Mouse (Mus musculus) stomach, postnatal 0 days (tissue): ENCODE measurements around the gene Tnfaip1. TPM values are rescaled to one million over a fixed set of nuclear protein-coding genes. Genes with fewer than 3 reads are reported as not detected.

Experiments
- ATAC-seq: fragments of 200-750 bp; cut with Nextera tagmentation; 2 replicates; pipeline ENCODE4 v1.8.0; 2017; ENCODE audit not compliant: low FRiP score, low TSS enrichment
- DNase-seq: peaks from one replicate; pipeline ENCODE4 v3.0.0-alpha.2; 2016; ENCODE audit warnings: low spot score
- H3K27ac ChIP-seq: fragments of 300-500 bp; sonication (generic); replicated peaks from 2 replicates; pipeline ENCODE4 v1.5.1; 2014; ENCODE audit warnings: mild to moderate bottlenecking, control low read depth
- H3K27me3 ChIP-seq: fragments of 300-500 bp; sonication (generic); 2 replicates; pipeline ENCODE4 v1.6.1; 2014; ENCODE audit warnings: low read length; ENCODE audit not compliant: control insufficient read depth, insufficient read depth
- H3K36me3 ChIP-seq: fragments of 300-500 bp; sonication (generic); 2 replicates; pipeline ENCODE4 v1.6.1; 2014; ENCODE audit warnings: low read length, mixed read lengths; ENCODE audit not compliant: control insufficient read depth, insufficient read depth
- H3K4me1 ChIP-seq: fragments of 300-500 bp; sonication (generic); replicated peaks from 2 replicates; pipeline ENCODE4 v1.6.1; 2014; ENCODE audit warnings: antibody characterized with exemption; ENCODE audit not compliant: control insufficient read depth, insufficient read depth
- H3K4me2 ChIP-seq: fragments of 300-500 bp; sonication (generic); replicated peaks from 2 replicates; pipeline ENCODE4 v1.6.1; 2014; ENCODE audit warnings: low read depth, mild to moderate bottlenecking, control low read depth, moderate library complexity
- H3K4me3 ChIP-seq: fragments of 300-500 bp; sonication (generic); 2 replicates; pipeline ENCODE4 v1.5.1; 2014; ENCODE audit warnings: low read depth, low read length, control low read depth
- H3K9ac ChIP-seq: fragments of 300-500 bp; sonication (generic); 2 replicates; pipeline ENCODE4 v1.6.1; 2014; ENCODE audit warnings: mild to moderate bottlenecking, low read length, control low read depth, mixed read lengths
- H3K9me3 ChIP-seq: fragments of 300-500 bp; sonication (generic); 2 replicates; pipeline ENCODE4 v1.6.1; 2016; ENCODE audit warnings: low read length; ENCODE audit not compliant: control insufficient read depth
- CTCF ChIP-seq: IDR thresholded peaks from 2 replicates; pipeline ENCODE4 v1.5.1; 2016; ENCODE audit warnings: antibody characterized with exemption, low read depth, mild to moderate bottlenecking, moderate library complexity
- EP300 ChIP-seq: optimal IDR thresholded peaks from 2 replicates; pipeline ENCODE3; 2016; ENCODE audit warnings: antibody characterized with exemption
- WGBS: fragments of 180-500 bp; shearing (Covaris S2); extraction: QIAGEN DNeasy Blood & Tissue Kit; methylation state at CpG from one replicate; pipeline ENCODE4 v1.1.7; 2014; 5-methylcytosine and 5-hydroxymethylcytosine counted together
- polyA plus RNA-seq: library from polyadenylated mRNA; unstranded; fragments of >200 nt; fragmentation: Nextera tagmentation; extraction: Ambion mirVana; gene quantifications from 2 replicates; pipeline ENCODE4 v1.2.1, GENCODE M21; 2015

Tnfaip1 gene
- polyA plus RNA-seq, 1 experiment from 2014 or later, result 47.5 TPM

- Histone ChIP-seq H3K36me3 (no peaks in the 10 kb centered on the region), H3K4me1 (no peaks in the 10 kb centered on the region; the same call in 1 of the 2 replicates), H3K9me3 (no peaks in the 10 kb centered on the region), H3K27me3 (0 out of 2 replicates have a peak, but pooled peaks cover 5% of the 10 kb centered on the region), H3K9ac (peak overlapping the region; percentile 41; the same call in 1 of the 2 replicates), H3K27ac (no peak overlapping the region), H3K4me2 (peak overlapping the region; percentile 71), H3K4me3 (peak overlapping the region; percentile 40)
- DNase-seq (peak; percentile 34), ATAC-seq (no peak)
- 0% methylated on average over 43 of the region's 44 CpGs for WGBS
- TF ChIP-seq CTCF (no peak), EP300 (no peak)
Observed at GRCm38 (mm10) chr11:78497071-78497541, 39.0 kb downstream of the Tnfaip1 start.

GRCm38 (mm10) chr11:78495904-78496303 lies 40.2 kb downstream of the Tnfaip1 start:
- Histone ChIP-seq H3K27ac (no peak overlapping the region), H3K4me3 (no peak overlapping the region), H3K27me3 (peaks cover 7% of the 10 kb centered on the region; the same call in 1 of the 2 replicates), H3K9me3 (no peaks in the 10 kb centered on the region), H3K4me2 (no peak overlapping the region), H3K4me1 (no peaks in the 10 kb centered on the region; the same call in 1 of the 2 replicates), H3K36me3 (no peaks in the 10 kb centered on the region), H3K9ac (no peak overlapping the region)
- ATAC-seq (no peak), DNase-seq (peak; percentile 46)
- 5% methylated on average over 6 of the region's 6 CpGs for WGBS
- TF ChIP-seq EP300 (no peak), CTCF (no peak)

DNA sequence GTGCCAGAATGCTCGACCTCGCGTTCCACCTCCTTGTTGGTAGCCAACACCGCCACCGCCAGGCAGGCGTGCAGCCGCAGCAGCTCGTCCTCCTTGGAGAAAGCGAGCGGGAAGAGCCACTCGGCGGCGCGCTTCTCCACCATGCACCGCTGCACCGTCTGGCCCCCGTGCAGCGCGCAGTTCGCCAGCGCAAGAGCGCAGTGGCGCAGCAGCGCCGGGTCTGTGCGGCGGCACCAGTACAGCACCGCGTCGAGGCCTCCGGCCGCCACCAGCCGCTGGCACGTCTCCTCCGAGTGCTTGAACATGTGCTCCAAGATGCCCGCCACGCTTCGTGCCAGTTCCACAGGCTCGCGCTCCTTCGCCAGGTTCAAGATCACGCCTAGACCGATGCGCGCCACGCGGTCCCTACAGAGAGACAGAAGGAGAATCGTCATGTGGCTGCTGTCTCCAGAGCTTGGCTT lies 45.3 kb downstream of the Tnfaip1 start:
- Histone ChIP-seq H3K4me2 (peak overlapping the region; percentile 27), H3K27me3 (peaks cover 13% of the 10 kb centered on the region; the same call in 1 of the 2 replicates), H3K27ac (no peak overlapping the region), H3K9me3 (no peaks in the 10 kb centered on the region), H3K4me1 (no peaks in the 10 kb centered on the region), H3K36me3 (no peaks in the 10 kb centered on the region), H3K9ac (no peak overlapping the region), H3K4me3 (peak overlapping the region; percentile 8; the same call in 1 of the 2 replicates)
- peak; percentile 54 for TF ChIP-seq CTCF
- no peak for TF ChIP-seq EP300
- no peak for ATAC-seq
- DNase-seq, result peak; percentile 23
- WGBS, result 9% methylated on average over 48 of the region's 48 CpGs

DNA sequence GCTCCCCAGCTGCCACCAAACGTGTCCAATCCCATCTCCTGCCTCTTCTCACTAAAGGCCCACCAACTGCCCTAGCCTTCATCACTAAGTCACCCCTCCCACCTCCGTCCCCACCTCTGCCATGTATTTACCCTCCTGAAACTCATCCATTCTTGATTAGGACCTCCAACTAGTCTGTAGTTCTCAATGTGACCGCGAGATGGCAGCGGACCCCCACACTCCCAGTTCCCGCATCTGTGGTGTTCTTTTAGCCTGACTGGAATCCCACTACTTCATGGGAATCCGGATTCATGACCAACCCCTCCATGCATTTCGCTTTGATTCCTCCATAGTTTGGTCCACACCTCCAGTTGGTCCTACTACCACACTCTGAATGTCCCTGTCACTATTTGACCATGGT lies 48.0 kb downstream of the Tnfaip1 start:
- Histone ChIP-seq H3K9ac (no peak overlapping the region), H3K4me2 (no peak overlapping the region), H3K36me3 (no peaks in the 10 kb centered on the region), H3K27ac (no peak overlapping the region), H3K27me3 (peaks cover 8% of the 10 kb centered on the region; the same call in 1 of the 2 replicates), H3K4me3 (no peak overlapping the region), H3K4me1 (no peaks in the 10 kb centered on the region), H3K9me3 (no peaks in the 10 kb centered on the region)
- no peak for ATAC-seq
- peak; percentile 91 for TF ChIP-seq CTCF
- TF ChIP-seq EP300, result no peak
- DNase-seq, result peak; percentile 77
- WGBS, result 4% methylated on average over 8 of the region's 8 CpGs

GRCm38 (mm10) chr11:78483639-78484038 lies 52.5 kb downstream of the Tnfaip1 start:
- ATAC-seq, result no peak

GRCm38 (mm10) chr11:78475289-78475688 lies 60.8 kb downstream of the Tnfaip1 start:
- no peaks in the 10 kb centered on the region for H3K27me3 ChIP-seq
- no peaks in the 10 kb centered on the region for H3K36me3 ChIP-seq
- WGBS, result 85% methylated on average over 3 of the region's 3 CpGs
- DNase-seq, result no peak
- H3K4me3 ChIP-seq, result no peak overlapping the region
- H3K27ac ChIP-seq, result no peak overlapping the region
- TF ChIP-seq CTCF, result no peak
- no peaks in the 10 kb centered on the region for H3K9me3 ChIP-seq
- H3K4me2 ChIP-seq, result no peak overlapping the region
- no peak overlapping the region for H3K9ac ChIP-seq
- ATAC-seq, result no peak
- no peaks in the 10 kb centered on the region for H3K4me1 ChIP-seq

More at GRCm38 (mm10) chr11:78483639-78484038, 52.5 kb downstream of the Tnfaip1 start:
- no peaks in the 10 kb centered on the region for H3K4me1 ChIP-seq
- H3K36me3 ChIP-seq, result no peaks in the 10 kb centered on the region
- 55% methylated on average over 7 of the region's 7 CpGs for WGBS
- no peaks in the 10 kb centered on the region; the same call in 1 of the 2 replicates for H3K27me3 ChIP-seq
- H3K27ac ChIP-seq, result no peak overlapping the region
- H3K4me2 ChIP-seq, result no peak overlapping the region
- H3K9me3 ChIP-seq, result no peaks in the 10 kb centered on the region
- TF ChIP-seq CTCF (no peak), EP300 (no peak)
- no peak overlapping the region for H3K9ac ChIP-seq
- no peak for DNase-seq
- no peak overlapping the region for H3K4me3 ChIP-seq

Other genes starting within 250 kb of the Tnfaip1 start
- not detected in 2 replicates for gene BC030499, start 245.5 kb downstream of the Tnfaip1 start, polyA plus RNA-seq
- gene Spag5, start 234.8 kb downstream of the Tnfaip1 start, polyA plus RNA-seq, result 4.4 and 5.7 TPM in 2 replicates
- gene Aldoc, start 213.4 kb downstream of the Tnfaip1 start, polyA plus RNA-seq, result 15.0 and 17.1 TPM in 2 replicates
- 36.2 and 38.7 TPM in 2 replicates for gene Pigs, start 207.9 kb downstream of the Tnfaip1 start, polyA plus RNA-seq
- gene Unc119, start 192.8 kb downstream of the Tnfaip1 start, polyA plus RNA-seq, result 26.5 and 27.9 TPM in 2 replicates
- gene Foxn1, start 149.8 kb downstream of the Tnfaip1 start, polyA plus RNA-seq, result 1.9 and 2.6 TPM in 2 replicates
- 0.23 and 0.39 TPM in 2 replicates for gene Slc13a2, start 114.1 kb downstream of the Tnfaip1 start, polyA plus RNA-seq
- 16.4 and 16.9 TPM in 2 replicates for gene Slc46a1, start 70.6 kb downstream of the Tnfaip1 start, polyA plus RNA-seq
- 0.89 and 1.1 TPM in 2 replicates for gene Sarm1, start 38.6 kb downstream of the Tnfaip1 start, polyA plus RNA-seq
- 3.6 and 6.0 TPM in 2 replicates for gene Vtn, start 37.2 kb downstream of the Tnfaip1 start, polyA plus RNA-seq
- 0.10 TPM in 1 of 2 replicates, not detected in the other for gene Sebox, start 32.9 kb downstream of the Tnfaip1 start, polyA plus RNA-seq
- gene Tmem199, start 24.2 kb downstream of the Tnfaip1 start, polyA plus RNA-seq, result 28.4 and 32.1 TPM in 2 replicates
- gene Poldip2, start 24.1 kb downstream of the Tnfaip1 start, polyA plus RNA-seq, result 91.1 and 95.9 TPM in 2 replicates
- 163 and 168 TPM in 2 replicates for gene Ift20, start within 50 bp of the Tnfaip1 start, polyA plus RNA-seq
- 63.2 and 68.2 TPM in 2 replicates for gene Tmem97, start 14.4 kb upstream of the Tnfaip1 start, polyA plus RNA-seq
- gene Nlk, start 161.0 kb upstream of the Tnfaip1 start, polyA plus RNA-seq, result 9.5 and 9.9 TPM in 2 replicates
- gene Ccnq, start 215.4 kb upstream of the Tnfaip1 start, polyA plus RNA-seq, result 30.4 and 31.8 TPM in 2 replicates